Mouse (Mus musculus) embryonic facial prominence, embryonic 11.5 days (tissue): ENCODE measurements around the gene Rnh1. TPM values are rescaled to one million over a fixed set of nuclear protein-coding genes. Genes with fewer than 3 reads are reported as not detected.
A peak's percentile ranks its signal among the peaks of the same experiment; 100 is the strongest.

Experiments
- ATAC-seq: fragments of 200-750 bp; cut with Nextera tagmentation; replicated peaks from 2 replicates; pipeline ENCODE4 v1.8.0; 2017; ENCODE audit warnings: low read depth; ENCODE audit not compliant: insufficient number of reproducible peaks, low FRiP score, low TSS enrichment
- DNase-seq: peaks from one replicate; pipeline ENCODE4 v3.0.0-alpha.2; 2015; ENCODE audit warnings: low spot score
- H3K27ac ChIP-seq: fragments of 300-500 bp; sonication (generic); replicated peaks from 2 replicates; pipeline ENCODE4 v1.5.1; 2014; ENCODE audit warnings: mild to moderate bottlenecking, low read depth, low read length, control low read depth
- H3K27me3 ChIP-seq: fragments of 300-500 bp; sonication (generic); 2 replicates; pipeline ENCODE4 v1.6.1; 2014; ENCODE audit warnings: mild to moderate bottlenecking, low read length, moderate library complexity, mixed read lengths; ENCODE audit not compliant: control insufficient read depth, insufficient read depth
- H3K36me3 ChIP-seq: fragments of 300-500 bp; sonication (generic); replicated peaks from 2 replicates; pipeline ENCODE4 v1.6.1; 2014; ENCODE audit warnings: low read depth, mild to moderate bottlenecking, low read length, moderate library complexity, mixed read lengths; ENCODE audit not compliant: control insufficient read depth, insufficient read depth
- H3K4me1 ChIP-seq: fragments of 300-500 bp; sonication (generic); 2 replicates; pipeline ENCODE4 v1.6.1; 2014; ENCODE audit warnings: low read length, mixed read lengths; ENCODE audit not compliant: control insufficient read depth, insufficient read depth
- H3K4me2 ChIP-seq: fragments of 300-500 bp; sonication (generic); 2 replicates; pipeline ENCODE4 v1.6.1; 2014; ENCODE audit warnings: low read depth, mild to moderate bottlenecking, control low read depth, low read length, moderate library complexity
- H3K4me3 ChIP-seq: fragments of 300-500 bp; sonication (generic); 2 replicates; pipeline ENCODE4 v1.5.1; 2014; ENCODE audit warnings: low read depth, low read length, control low read depth
- H3K9ac ChIP-seq: fragments of 300-500 bp; sonication (generic); replicated peaks from 2 replicates; pipeline ENCODE4 v1.6.1; 2014; ENCODE audit warnings: mild to moderate bottlenecking, control low read depth, low read length
- H3K9me3 ChIP-seq: fragments of 300-500 bp; sonication (generic); replicated peaks from 2 replicates; pipeline ENCODE4 v1.6.1; 2016; ENCODE audit warnings: mild to moderate bottlenecking, low read length, inconsistent platforms, mixed read lengths; ENCODE audit not compliant: control insufficient read depth
- WGBS: fragments of 180-500 bp; shearing (Covaris S2); extraction: QIAGEN DNeasy Blood & Tissue Kit; methylation state at CpG from one replicate; pipeline ENCODE4 v1.1.7; 2014; 5-methylcytosine and 5-hydroxymethylcytosine counted together
- polyA plus RNA-seq: library from polyadenylated mRNA; unstranded; fragments of >200 nt; fragmentation: Nextera tagmentation; extraction: Ambion mirVana; gene quantifications from 2 replicates; pipeline ENCODE4 v1.2.1, GENCODE M21; 2014

Rnh1 gene
- 82.0 and 93.5 TPM in 2 replicates for polyA plus RNA-seq

GRCm38 (mm10) chr7:141172116-141173006, at the start of gene Rnh1:
TSS of gene Rnh1 (minus strand) at chr7:141172857.
- no peaks in the 10 kb centered on the region for H3K36me3 ChIP-seq
- DNase-seq (peak; percentile 96), ATAC-seq (peak; percentile 96)
- peak within 1 kb of the TSS; percentile 73 for H3K9ac ChIP-seq
- no peaks in the 10 kb centered on the region for H3K27me3 ChIP-seq
- no peaks in the 10 kb centered on the region for H3K4me1 ChIP-seq
- peak within 1 kb of the TSS; percentile 41 for H3K4me3 ChIP-seq
- no peaks in the 10 kb centered on the region for H3K9me3 ChIP-seq
- WGBS, result 4% methylated on average over 55 of the region's 55 CpGs
- peak within 1 kb of the TSS; percentile 44 for H3K4me2 ChIP-seq
- H3K27ac ChIP-seq, result peak within 1 kb of the TSS; percentile 79

GRCm38 (mm10) chr7:141222126-141222467, 49.4 kb upstream of the Rnh1 start:
- WGBS, result 14% methylated on average over 8 of the region's 8 CpGs
- Histone ChIP-seq H3K4me2 (peak overlapping the region; percentile 54), H3K4me1 (peaks cover 6% of the 10 kb centered on the region; the same call in 1 of the 2 replicates), H3K9me3 (no peaks in the 10 kb centered on the region), H3K4me3 (peak overlapping the region; percentile 22), H3K36me3 (no peaks in the 10 kb centered on the region), H3K27ac (peak overlapping the region; percentile 59), H3K27me3 (no peaks in the 10 kb centered on the region), H3K9ac (peak overlapping the region; percentile 54)
- ATAC-seq (0 out of 2 replicates have a peak, but pooled peaks have one; percentile 1), DNase-seq (no peak)

GRCm38 (mm10) chr7:141221249-141222125, 48.8 kb upstream of the Rnh1 start:
- WGBS, result 3% methylated on average over 44 of the region's 44 CpGs
- peak; percentile 99 for DNase-seq
- H3K36me3 ChIP-seq, result no peaks in the 10 kb centered on the region
- H3K27me3 ChIP-seq, result no peaks in the 10 kb centered on the region
- peak overlapping the region; percentile 88 for H3K4me2 ChIP-seq
- H3K4me1 ChIP-seq, result peaks cover 7% of the 10 kb centered on the region; the same call in 1 of the 2 replicates
- ATAC-seq, result peak; percentile 96
- H3K27ac ChIP-seq, result peak overlapping the region; percentile 59
- H3K4me3 ChIP-seq, result peak overlapping the region; percentile 52
- no peaks in the 10 kb centered on the region for H3K9me3 ChIP-seq
- H3K9ac ChIP-seq, result peak overlapping the region; percentile 54

- H3K9me3 ChIP-seq, result no peaks in the 10 kb centered on the region
- 78% methylated on average over 1 of the region's 1 CpGs for WGBS
- H3K9ac ChIP-seq, result no peak overlapping the region
Measured at GRCm38 (mm10) chr7:141220377-141220776, 47.7 kb upstream of the Rnh1 start.

GRCm38 (mm10) chr7:141219558-141220099, 47.0 kb upstream of the Rnh1 start:
- no peak overlapping the region for H3K4me3 ChIP-seq
- H3K4me2 ChIP-seq, result no peak overlapping the region; the same call in 1 of the 2 replicates
- 100% methylated on average over 1 of the region's 1 CpGs for WGBS
- H3K27ac ChIP-seq, result 0 out of 2 replicates have a peak overlapping the region, but pooled peaks have one; percentile 28
- H3K9ac ChIP-seq, result no peak overlapping the region
- no peaks in the 10 kb centered on the region for H3K27me3 ChIP-seq
- no peaks in the 10 kb centered on the region for H3K36me3 ChIP-seq
- no peak for DNase-seq
- ATAC-seq, result no peak
- H3K4me1 ChIP-seq, result peaks cover 9% of the 10 kb centered on the region; the same call in 1 of the 2 replicates
- no peaks in the 10 kb centered on the region for H3K9me3 ChIP-seq

More at GRCm38 (mm10) chr7:141220377-141220776, 47.7 kb upstream of the Rnh1 start:
- Histone ChIP-seq H3K4me2 (no peak overlapping the region; the same call in 1 of the 2 replicates), H3K4me3 (no peak overlapping the region), H3K4me1 (peaks cover 9% of the 10 kb centered on the region; the same call in 1 of the 2 replicates), H3K27ac (no peak overlapping the region), H3K27me3 (no peaks in the 10 kb centered on the region), H3K36me3 (no peaks in the 10 kb centered on the region)
- ATAC-seq, result no peak
- no peak for DNase-seq

- DNase-seq (no peak), ATAC-seq (no peak)
- Histone ChIP-seq H3K27ac (no peak overlapping the region), H3K27me3 (no peaks in the 10 kb centered on the region), H3K9ac (no peak overlapping the region), H3K4me1 (peaks cover 9% of the 10 kb centered on the region; the same call in 1 of the 2 replicates), H3K36me3 (no peaks in the 10 kb centered on the region), H3K9me3 (no peaks in the 10 kb centered on the region), H3K4me2 (no peak overlapping the region), H3K4me3 (no peak overlapping the region)
- WGBS, result 87% methylated on average over 5 of the region's 5 CpGs
Measured at GRCm38 (mm10) chr7:141218557-141219133, 46.0 kb upstream of the Rnh1 start.

- Histone ChIP-seq H3K36me3 (no peaks in the 10 kb centered on the region), H3K27me3 (no peaks in the 10 kb centered on the region), H3K4me2 (no peak overlapping the region), H3K4me1 (peaks cover 9% of the 10 kb centered on the region; the same call in 1 of the 2 replicates), H3K9ac (no peak overlapping the region), H3K9me3 (no peaks in the 10 kb centered on the region), H3K27ac (no peak overlapping the region), H3K4me3 (no peak overlapping the region)
- WGBS, result 90% methylated on average over 3 of the region's 3 CpGs
- DNase-seq (no peak), ATAC-seq (no peak)
Measured at GRCm38 (mm10) chr7:141218141-141218540, 45.5 kb upstream of the Rnh1 start.
